In genomic region chr11:117871376-117871775, GRCm38 (mm10) we compare ENCODE assay signal across 29 mouse cellular contexts. TPM values are rescaled to one million over a fixed set of nuclear protein-coding genes. Genes with fewer than 3 reads are reported as not detected.
DNase-seq lines count a peak whose midpoint lies in the region; ATAC-seq and TF ChIP-seq lines count a peak whose summit lies in the region.
"Had no signal": no experiment of that assay in that cellular context is flagged by ENCODE, and none has a peak within 500 bp of the region (broad histone marks: within the 10 kb centered on the region; RNA-seq: fewer than 3 reads in every experiment).

No protein-coding gene starts in this region.

- H3K4me3 ChIP-seq in midbrain, embryonic 16.5 days (ENCODE audit: low read depth, low read length), result no peak overlapping the region
- H3K4me3 ChIP-seq in midbrain, embryonic 11.5 days (ENCODE audit: low read depth, low read length), result no peak overlapping the region
- H3K4me3 ChIP-seq in CH12.LX (replicated peaks in 1 of 3; ENCODE audit: low read depth in 2 of 3, low read length in 2 of 3, poor library complexity in 1 of 3), result no peak overlapping the region
- H3K4me3 ChIP-seq: heart, adult 2 months; heart, embryonic 13.5 days; intestine, embryonic 15.5 days; midbrain, embryonic 15.5 days; neural tube, embryonic 12.5 days had no signal

- H3K27me3 ChIP-seq in midbrain, embryonic 16.5 days (ENCODE audit: control insufficient read depth, insufficient read depth, low read depth, low read length), result no peaks in the 10 kb centered on the region
- no peaks in the 10 kb centered on the region for H3K27me3 ChIP-seq in midbrain, embryonic 11.5 days (ENCODE audit: control insufficient read depth, insufficient read depth, low read length)
- H3K27me3 ChIP-seq in CH12.LX (replicated peaks), result peaks cover 61% of the 10 kb centered on the region
- H3K27me3 ChIP-seq: intestine, embryonic 15.5 days; midbrain, embryonic 15.5 days; neural tube, embryonic 12.5 days had no signal

- H3K9ac ChIP-seq in midbrain, embryonic 16.5 days (ENCODE audit: low read depth, low read length), result peak overlapping the region; percentile 36
- no peak overlapping the region for H3K9ac ChIP-seq in midbrain, embryonic 11.5 days (ENCODE audit: low read length)
- H3K9ac ChIP-seq in CH12.LX (ENCODE audit: insufficient read depth, low read depth), result no peak overlapping the region
- H3K9ac ChIP-seq: heart, embryonic 13.5 days; intestine, embryonic 15.5 days; liver, embryonic 14.5 days; neural tube, embryonic 12.5 days had no signal

- no peaks in the 10 kb centered on the region for H3K36me3 ChIP-seq in midbrain, embryonic 16.5 days (ENCODE audit: control insufficient read depth, insufficient read depth, low read length)
- no peaks in the 10 kb centered on the region for H3K36me3 ChIP-seq in midbrain, embryonic 11.5 days (ENCODE audit: control insufficient read depth, insufficient read depth, low read length)
- no peaks in the 10 kb centered on the region for H3K36me3 ChIP-seq in CH12.LX (replicated peaks in 1 of 2; ENCODE audit: control insufficient read depth in 1 of 2, insufficient read depth in 1 of 2, low read length in 1 of 2)
- H3K36me3 ChIP-seq: heart, embryonic 13.5 days; intestine, embryonic 15.5 days; midbrain, embryonic 15.5 days; neural tube, embryonic 12.5 days had no signal

- H3K9me3 ChIP-seq in midbrain, embryonic 16.5 days (replicated peaks; ENCODE audit: control insufficient read depth, low read length, poor library complexity, severe bottlenecking), result no peaks in the 10 kb centered on the region
- no peaks in the 10 kb centered on the region for H3K9me3 ChIP-seq in midbrain, embryonic 11.5 days (ENCODE audit: control insufficient read depth, low read length)
- peaks cover 4% of the 10 kb centered on the region for H3K9me3 ChIP-seq in CH12.LX (replicated peaks; ENCODE audit: low read length)
- H3K9me3 ChIP-seq: heart, embryonic 13.5 days; intestine, embryonic 15.5 days; midbrain, embryonic 15.5 days; neural tube, embryonic 12.5 days had no signal

- TF ChIP-seq EP300 in CH12.LX (IDR thresholded peaks at IDR 0.05; ENCODE audit: low read length), result no peak

- no peak for DNase-seq in frontal cortex, postnatal 14 days (ENCODE audit: low spot score in 2 of 2)
- DNase-seq in midbrain, embryonic 11.5 days (ENCODE audit: low spot score, missing footprints), result no peak
- DNase-seq in CH12.LX (ENCODE audit: extremely low read depth), result no peak
- peak; percentile 62 for DNase-seq in thymus, postnatal 0 days (ENCODE audit: low spot score)

- TF ChIP-seq RAD21 in CH12.LX (IDR thresholded peaks at IDR 0.05; ENCODE audit: low read depth, low read length), result no peak

- WGBS in midbrain, embryonic 16.5 days, result 67% methylated on average over 5 of the region's 5 CpGs
- WGBS in midbrain, embryonic 11.5 days, result 67% methylated on average over 5 of the region's 5 CpGs

- 0 out of 2 replicates have a peak, but pooled peaks have one; percentile 25 for ATAC-seq in frontal cortex, adult (ENCODE audit: low TSS enrichment)
- ATAC-seq in midbrain, embryonic 16.5 days, result no peak
- no peak for ATAC-seq in midbrain, embryonic 11.5 days (ENCODE audit: low FRiP score)
- ATAC-seq in megakaryocyte progenitor cell, adult 5-6 weeks (replicated peaks; ENCODE audit: poor library complexity), result no peak

- in situ Hi-C loops in CH12.LX (cut with MboI; ENCODE audit: low pct_ligation_motif_present, low pct_unique_long_range_greater_than_20kb, low sequenced_read_pairs), result loop anchor here (5.0 kb wide), 2 partner anchors 96 to 151 kb away; no protein-coding TSS in a partner anchor

- TF ChIP-seq POLR2A in CH12.LX (IDR thresholded peaks at IDR 0.05; ENCODE audit: low read depth, low read length), result no peak

- no peak overlapping the region for H3K4me2 ChIP-seq in midbrain, embryonic 16.5 days (ENCODE audit: low read length)
- no peak overlapping the region for H3K4me2 ChIP-seq in midbrain, embryonic 11.5 days
- H3K4me2 ChIP-seq in CH12.LX (ENCODE audit: insufficient read depth, low read depth, poor library complexity, severe bottlenecking), result peak overlapping the region; percentile 24; the same call in 1 of the 2 replicates
- H3K4me2 ChIP-seq: heart, embryonic 13.5 days; midbrain, embryonic 15.5 days; neural tube, embryonic 12.5 days had no signal

- no peak overlapping the region for H3K27ac ChIP-seq in midbrain, embryonic 16.5 days (ENCODE audit: low read length)
- no peak overlapping the region for H3K27ac ChIP-seq in midbrain, embryonic 11.5 days (ENCODE audit: low read depth, low read length)
- H3K27ac ChIP-seq in CH12.LX (ENCODE audit: insufficient read depth, low read depth), result no peak overlapping the region
- H3K27ac ChIP-seq: heart, adult 2 months; heart, embryonic 13.5 days; hindbrain, postnatal 0 days; intestine, embryonic 15.5 days; liver, embryonic 14.5 days; macrophage; midbrain, embryonic 15.5 days; neural tube, embryonic 12.5 days had no signal

- TF ChIP-seq CTCF in CH12.LX (conservative IDR thresholded peaks at IDR 0.05 in 1 of 2, IDR thresholded peaks at IDR 0.05 in 1 of 2; ENCODE audit: low read depth in 2 of 2, low read length in 2 of 2), result no peak

- H3K79me2 ChIP-seq in CH12.LX (replicated peaks; ENCODE audit: control insufficient read depth, extremely low read depth, insufficient read depth, poor library complexity, severe bottlenecking), result no peaks in the 10 kb centered on the region

- dilution Hi-C loops in CH12.LX (cut with MboI; ENCODE audit: extremely low pct_ligation_motif_present, extremely low pct_unique_long_range_greater_than_20kb, low sequenced_read_pairs), result no loop called here

- peaks cover 7% of the 10 kb centered on the region for H3K4me1 ChIP-seq in midbrain, embryonic 16.5 days (ENCODE audit: control insufficient read depth, insufficient read depth, low read length)
- H3K4me1 ChIP-seq in midbrain, embryonic 11.5 days (ENCODE audit: control insufficient read depth, insufficient read depth, low read length), result peaks cover 13% of the 10 kb centered on the region
- peaks cover 17 to 32% of the 10 kb centered on the region in 2 experiments for H3K4me1 ChIP-seq in CH12.LX (ENCODE audit: control insufficient read depth in 1 of 2, insufficient read depth in 2 of 2)

TF ChIP-seq in CH12.LX, 34 proteins besides CTCF, POLR2A, EP300 and RAD21:
- TF ChIP-seq SMC3 (IDR thresholded peaks at IDR 0.05; ENCODE audit: low read depth, low read length) (0 out of 2 replicates have a peak, but pooled peaks have one; percentile 3), RCOR1 (conservative IDR thresholded peaks at IDR 0.05; ENCODE audit: low read depth, low read length) (no peak)

RNA-seq across cellular contexts. Expression of gene Tha1, which starts 1.9 kb away (rescaled TPM):
- 4.2 and 5.0 TPM in 2 replicates for polyA plus RNA-seq in midbrain, embryonic 16.5 days (2015; fragmentation: Nextera tagmentation; extraction: Ambion mirVana)
- polyA plus RNA-seq in midbrain, embryonic 11.5 days (2014; fragmentation: Nextera tagmentation; extraction: Ambion mirVana), result 1.7 and 2.4 TPM in 2 replicates
- total RNA-seq in CH12.LX (2012; rRNA removed), result not detected in 2 replicates
- total RNA-seq in CH12.LX (2014; rRNA removed), result not detected in 2 replicates
- not detected in 2 replicates for polyA plus RNA-seq in CH12.LX (2012; ENCODE audit: insufficient read length, low read depth)
- polyA plus RNA-seq in thymus, postnatal 0 days (2015; fragmentation: Nextera tagmentation; extraction: Ambion mirVana), result 9.0 and 9.4 TPM in 2 replicates
- 2.9 and 4.1 TPM in 2 replicates for total RNA-seq in megakaryocyte progenitor cell, adult 5-6 weeks (2015)
- total RNA-seq in megakaryocyte progenitor cell, adult 5-6 weeks (2017), result 3.1 and 4.6 TPM in 2 replicates

RNA-seq across cellular contexts. Expression of gene Tmem235, which starts 10.8 kb away (rescaled TPM):
- not detected in 2 replicates for polyA plus RNA-seq in midbrain, embryonic 16.5 days (2015; fragmentation: Nextera tagmentation; extraction: Ambion mirVana)
- not detected in 2 replicates for polyA plus RNA-seq in midbrain, embryonic 11.5 days (2014; fragmentation: Nextera tagmentation; extraction: Ambion mirVana)
- total RNA-seq in CH12.LX (2012; rRNA removed), result not detected in 2 replicates
- not detected in 2 replicates for total RNA-seq in CH12.LX (2014; rRNA removed)
- polyA plus RNA-seq in CH12.LX (2012; ENCODE audit: insufficient read length, low read depth), result not detected in 2 replicates
- not detected in 2 replicates for polyA plus RNA-seq in thymus, postnatal 0 days (2015; fragmentation: Nextera tagmentation; extraction: Ambion mirVana)
- not detected in 2 replicates for total RNA-seq in megakaryocyte progenitor cell, adult 5-6 weeks (2015)
- total RNA-seq in megakaryocyte progenitor cell, adult 5-6 weeks (2017), result not detected in 2 replicates
- total RNA-seq: adrenal gland, adult 2 months; adrenal gland, postnatal 4 days; gastrocnemius, adult 18-20 months; gastrocnemius, postnatal 36 days; heart, adult 2 months; heart, postnatal 25 days; left cerebral cortex, postnatal 14 days had no signal
- polyA plus RNA-seq: adrenal gland, adult 2 months; CD4-positive, CD25-positive, alpha-beta regulatory T cell, adult 4 months; embryonic facial prominence, embryonic 11.5 days; heart, adult 2 months; heart, embryonic 13.5 days; hindbrain, embryonic 11.5 days; hindbrain, postnatal 0 days; intestine, embryonic 15.5 days; kidney, embryonic 16.5 days; limb, embryonic 11.5 days; liver, embryonic 14.5 days; lung, adult 2 months; macrophage; midbrain, embryonic 15.5 days; neural tube, embryonic 12.5 days; stomach, embryonic 14.5 days; urinary bladder, adult 2 months had no signal

RNA-seq across cellular contexts. Expression of gene Birc5, which starts 22.3 kb away (rescaled TPM):
- 21.0 and 27.3 TPM in 2 replicates for polyA plus RNA-seq in midbrain, embryonic 16.5 days (2015; fragmentation: Nextera tagmentation; extraction: Ambion mirVana)
- 346 and 363 TPM in 2 replicates for polyA plus RNA-seq in midbrain, embryonic 11.5 days (2014; fragmentation: Nextera tagmentation; extraction: Ambion mirVana)
- total RNA-seq in CH12.LX (2012; rRNA removed), result 193 and 237 TPM in 2 replicates
- total RNA-seq in CH12.LX (2014; rRNA removed), result 242 and 270 TPM in 2 replicates
- 286 and 289 TPM in 2 replicates for polyA plus RNA-seq in CH12.LX (2012; ENCODE audit: insufficient read length, low read depth)
- polyA plus RNA-seq in thymus, postnatal 0 days (2015; fragmentation: Nextera tagmentation; extraction: Ambion mirVana), result 457 and 480 TPM in 2 replicates
- total RNA-seq in megakaryocyte progenitor cell, adult 5-6 weeks (2015), result 179 and 200 TPM in 2 replicates
- 183 and 213 TPM in 2 replicates for total RNA-seq in megakaryocyte progenitor cell, adult 5-6 weeks (2017)
- total RNA-seq: gastrocnemius, adult 18-20 months had no signal

RNA-seq across cellular contexts. Expression of gene Tk1, which starts 45.5 kb away (rescaled TPM):
- 9.8 and 12.9 TPM in 2 replicates for polyA plus RNA-seq in midbrain, embryonic 16.5 days (2015; fragmentation: Nextera tagmentation; extraction: Ambion mirVana)
- 87.1 and 89.7 TPM in 2 replicates for polyA plus RNA-seq in midbrain, embryonic 11.5 days (2014; fragmentation: Nextera tagmentation; extraction: Ambion mirVana)
- 235 and 236 TPM in 2 replicates for total RNA-seq in CH12.LX (2012; rRNA removed)
- total RNA-seq in CH12.LX (2014; rRNA removed), result 146 and 149 TPM in 2 replicates
- 158 and 179 TPM in 2 replicates for polyA plus RNA-seq in CH12.LX (2012; ENCODE audit: insufficient read length, low read depth)
- 119 and 133 TPM in 2 replicates for polyA plus RNA-seq in thymus, postnatal 0 days (2015; fragmentation: Nextera tagmentation; extraction: Ambion mirVana)
- 186 and 198 TPM in 2 replicates for total RNA-seq in megakaryocyte progenitor cell, adult 5-6 weeks (2015)
- 94.8 and 108 TPM in 2 replicates for total RNA-seq in megakaryocyte progenitor cell, adult 5-6 weeks (2017)

RNA-seq across cellular contexts. Expression of gene Afmid, which starts 45.7 kb away (rescaled TPM):
- polyA plus RNA-seq in midbrain, embryonic 16.5 days (2015; fragmentation: Nextera tagmentation; extraction: Ambion mirVana), result 5.6 and 5.9 TPM in 2 replicates
- 2.8 and 3.9 TPM in 2 replicates for polyA plus RNA-seq in midbrain, embryonic 11.5 days (2014; fragmentation: Nextera tagmentation; extraction: Ambion mirVana)
- total RNA-seq in CH12.LX (2012; rRNA removed), result 6.8 and 7.3 TPM in 2 replicates
- total RNA-seq in CH12.LX (2014; rRNA removed), result 5.0 and 5.7 TPM in 2 replicates
- polyA plus RNA-seq in CH12.LX (2012; ENCODE audit: insufficient read length, low read depth), result 7.1 and 7.5 TPM in 2 replicates
- 6.5 and 6.9 TPM in 2 replicates for polyA plus RNA-seq in thymus, postnatal 0 days (2015; fragmentation: Nextera tagmentation; extraction: Ambion mirVana)
- total RNA-seq in megakaryocyte progenitor cell, adult 5-6 weeks (2015), result 0.85 and 1.5 TPM in 2 replicates
- total RNA-seq in megakaryocyte progenitor cell, adult 5-6 weeks (2017), result 2.6 and 3.0 TPM in 2 replicates

Comparison
In these comparisons a context has a peak if more than half of its experiments do, and no peak if none do; other contexts are left out.
1. RNA of gene Birc5, which starts 22.3 kb away (polyA plus RNA-seq): 457 to 480 TPM in thymus, postnatal 0 days, 346 to 363 TPM in midbrain, embryonic 11.5 days and 286 to 289 TPM in CH12.LX; 21.0 to 27.3 TPM in midbrain, embryonic 16.5 days; every median in the first group is over 10 times any median in the second.